ENCODE assay signal across 11 mouse cellular contexts in the genomic region with DNA sequence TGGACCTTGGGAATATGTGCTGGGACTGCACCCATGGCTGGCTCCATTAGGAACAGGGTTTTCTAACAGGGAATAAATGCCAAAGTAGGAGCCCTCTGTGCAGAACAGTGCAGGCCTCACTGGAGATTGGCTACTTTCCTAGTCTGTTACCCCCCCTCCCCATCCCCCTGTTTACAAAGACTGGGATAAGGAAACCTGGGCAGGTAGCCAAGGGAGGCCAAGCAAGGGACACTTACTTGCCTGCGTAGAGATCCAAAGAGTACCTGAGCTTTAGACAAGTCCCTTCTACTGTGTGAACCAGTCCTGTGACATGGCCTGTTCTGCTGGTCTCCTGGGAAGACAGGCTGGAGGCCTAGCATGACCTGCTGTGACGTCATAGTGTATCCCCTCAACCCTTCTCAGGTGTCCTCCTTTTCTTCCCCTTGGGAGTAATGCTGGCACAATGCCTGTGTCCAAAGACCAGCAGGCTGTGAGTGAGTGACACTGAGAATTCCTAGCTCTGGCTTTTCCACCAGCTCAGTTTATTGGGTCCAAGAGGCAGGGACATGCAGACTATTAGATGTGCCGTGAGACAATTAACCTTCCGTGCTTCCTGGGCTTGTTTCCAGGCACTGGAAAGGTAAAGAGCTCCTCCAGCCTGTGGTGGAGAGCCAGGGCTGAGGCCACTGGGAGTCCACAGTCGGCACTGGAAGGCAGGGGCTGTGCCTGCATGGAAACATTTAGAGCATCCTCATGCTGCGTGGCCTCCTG. TPM values are rescaled to one million over a fixed set of nuclear protein-coding genes. Genes with fewer than 3 reads are reported as not detected.
DNase-seq lines count a peak whose midpoint lies in the region; ATAC-seq and TF ChIP-seq lines count a peak whose summit lies in the region.
"Had no signal": no experiment of that assay in that cellular context is flagged by ENCODE, and none has a peak within 500 bp of the region (broad histone marks: within the 10 kb centered on the region; RNA-seq: fewer than 3 reads in every experiment).

No protein-coding gene starts in this region.

- H3K36me3 ChIP-seq in forebrain, embryonic 14.5 days (ENCODE audit: control insufficient read depth, insufficient read depth, low read length): no peaks in the 10 kb centered on the region
- H3K36me3 ChIP-seq in forebrain, postnatal 0 days (ENCODE audit: insufficient read depth): no peaks in the 10 kb centered on the region
- H3K36me3 ChIP-seq in limb, embryonic 12.5 days: no peaks in the 10 kb centered on the region
- H3K36me3 ChIP-seq in limb, embryonic 10.5 days: no peaks in the 10 kb centered on the region
- H3K36me3 ChIP-seq in embryonic facial prominence, embryonic 13.5 days: no peaks in the 10 kb centered on the region
- no peaks in the 10 kb centered on the region for H3K36me3 ChIP-seq in forebrain, embryonic 12.5 days (replicated peaks)

- peak; percentile 68 for DNase-seq in forebrain, embryonic 14.5 days (ENCODE audit: low spot score)
- no peak for DNase-seq in forebrain, postnatal 0 days
- DNase-seq in limb, embryonic 10.5 days (ENCODE audit: low spot score): no peak
- DNase-seq in kidney, postnatal 36 days: peak; percentile 17 to 60
- DNase-seq in cerebellum, postnatal 25 days: no peak
- DNase-seq: thymus, postnatal 36 days had no signal

- H3K4me2 ChIP-seq in forebrain, embryonic 14.5 days (ENCODE audit: low read length): no peak overlapping the region
- H3K4me2 ChIP-seq in forebrain, postnatal 0 days (ENCODE audit: low read depth): no peak overlapping the region
- no peak overlapping the region for H3K4me2 ChIP-seq in limb, embryonic 12.5 days
- no peak overlapping the region for H3K4me2 ChIP-seq in embryonic facial prominence, embryonic 13.5 days
- no peak overlapping the region for H3K4me2 ChIP-seq in forebrain, embryonic 12.5 days

- H3K4me3 ChIP-seq in forebrain, embryonic 14.5 days (ENCODE audit: low read depth, low read length): no peak overlapping the region
- H3K4me3 ChIP-seq in forebrain, postnatal 0 days (ENCODE audit: low read depth, low read length): no peak overlapping the region
- no peak overlapping the region for H3K4me3 ChIP-seq in limb, embryonic 12.5 days (replicated peaks)
- no peak overlapping the region for H3K4me3 ChIP-seq in limb, embryonic 10.5 days
- H3K4me3 ChIP-seq in embryonic facial prominence, embryonic 13.5 days: no peak overlapping the region
- H3K4me3 ChIP-seq in forebrain, embryonic 12.5 days (replicated peaks): no peak overlapping the region

- H3K9ac ChIP-seq in forebrain, embryonic 14.5 days (ENCODE audit: low read length): no peak overlapping the region
- H3K9ac ChIP-seq in forebrain, postnatal 0 days: no peak overlapping the region
- H3K9ac ChIP-seq in limb, embryonic 12.5 days (replicated peaks): no peak overlapping the region
- 0 out of 2 replicates have a peak overlapping the region, but pooled peaks have one; percentile 37 for H3K9ac ChIP-seq in embryonic facial prominence, embryonic 13.5 days
- no peak overlapping the region for H3K9ac ChIP-seq in forebrain, embryonic 12.5 days
- H3K9ac ChIP-seq: liver, embryonic 14.5 days had no signal

- no peaks in the 10 kb centered on the region for H3K27me3 ChIP-seq in forebrain, embryonic 14.5 days (replicated peaks; ENCODE audit: control insufficient read depth, insufficient read depth, low read length)
- no peaks in the 10 kb centered on the region for H3K27me3 ChIP-seq in forebrain, postnatal 0 days (ENCODE audit: insufficient read depth, low read length)
- no peaks in the 10 kb centered on the region for H3K27me3 ChIP-seq in limb, embryonic 12.5 days
- H3K27me3 ChIP-seq in limb, embryonic 10.5 days (ENCODE audit: low read depth, poor library complexity, severe bottlenecking): no peaks in the 10 kb centered on the region
- no peaks in the 10 kb centered on the region for H3K27me3 ChIP-seq in embryonic facial prominence, embryonic 13.5 days
- no peaks in the 10 kb centered on the region for H3K27me3 ChIP-seq in forebrain, embryonic 12.5 days

- H3K9me3 ChIP-seq in forebrain, embryonic 14.5 days (replicated peaks; ENCODE audit: control insufficient read depth, low read length): 0 out of 2 replicates have a peak, but pooled peaks cover 3% of the 10 kb centered on the region
- H3K9me3 ChIP-seq in forebrain, postnatal 0 days (ENCODE audit: low read length): no peaks in the 10 kb centered on the region
- no peaks in the 10 kb centered on the region; the same call in 1 of the 2 replicates for H3K9me3 ChIP-seq in limb, embryonic 12.5 days
- H3K9me3 ChIP-seq in limb, embryonic 10.5 days (replicated peaks): no peaks in the 10 kb centered on the region
- H3K9me3 ChIP-seq in embryonic facial prominence, embryonic 13.5 days: no peaks in the 10 kb centered on the region
- no peaks in the 10 kb centered on the region for H3K9me3 ChIP-seq in forebrain, embryonic 12.5 days

- no peaks in the 10 kb centered on the region for H3K4me1 ChIP-seq in forebrain, embryonic 14.5 days (ENCODE audit: control insufficient read depth, insufficient read depth, low read length)
- no peaks in the 10 kb centered on the region for H3K4me1 ChIP-seq in forebrain, postnatal 0 days (ENCODE audit: insufficient read depth)
- H3K4me1 ChIP-seq in limb, embryonic 12.5 days (replicated peaks): peaks cover 12% of the 10 kb centered on the region; the same call in 1 of the 2 replicates
- peaks cover 9% of the 10 kb centered on the region for H3K4me1 ChIP-seq in limb, embryonic 10.5 days
- peaks cover 14% of the 10 kb centered on the region; the same call in 1 of the 2 replicates for H3K4me1 ChIP-seq in embryonic facial prominence, embryonic 13.5 days
- no peaks in the 10 kb centered on the region for H3K4me1 ChIP-seq in forebrain, embryonic 12.5 days

- no peak for TF ChIP-seq CTCF in forebrain, postnatal 0 days (IDR thresholded peaks at IDR 0.05; ENCODE audit: low read depth)

- 55% methylated on average over 6 of the region's 6 CpGs for WGBS in forebrain, embryonic 14.5 days
- WGBS in forebrain, postnatal 0 days: 60% methylated on average over 6 of the region's 6 CpGs
- WGBS in limb, embryonic 12.5 days: 71% methylated on average over 6 of the region's 6 CpGs
- WGBS in limb, embryonic 10.5 days: 85% methylated on average over 6 of the region's 6 CpGs
- 74% methylated on average over 6 of the region's 6 CpGs for WGBS in embryonic facial prominence, embryonic 13.5 days
- 86% methylated on average over 6 of the region's 6 CpGs for WGBS in forebrain, embryonic 12.5 days

- no peak overlapping the region for H3K27ac ChIP-seq in forebrain, embryonic 14.5 days (ENCODE audit: low read depth, low read length)
- no peak overlapping the region for H3K27ac ChIP-seq in forebrain, postnatal 0 days (ENCODE audit: low read depth, low read length)
- H3K27ac ChIP-seq in limb, embryonic 12.5 days: no peak overlapping the region
- no peak overlapping the region for H3K27ac ChIP-seq in limb, embryonic 10.5 days
- no peak overlapping the region for H3K27ac ChIP-seq in embryonic facial prominence, embryonic 13.5 days
- no peak overlapping the region for H3K27ac ChIP-seq in forebrain, embryonic 12.5 days
- H3K27ac ChIP-seq: liver, embryonic 14.5 days had no signal

- ATAC-seq in forebrain, embryonic 14.5 days: peak; percentile 34; the same call in 1 of the 2 replicates
- ATAC-seq in forebrain, postnatal 0 days: no peak
- ATAC-seq in limb, embryonic 12.5 days (ENCODE audit: insufficient number of reproducible peaks, insufficient read depth, low FRiP score, low TSS enrichment, low read depth): peak; percentile 10; the same call in 1 of the 2 replicates
- ATAC-seq in embryonic facial prominence, embryonic 13.5 days (ENCODE audit: insufficient number of reproducible peaks, insufficient read depth, low FRiP score, low TSS enrichment, low read depth): peak; percentile 52
- ATAC-seq in forebrain, embryonic 12.5 days (ENCODE audit: low FRiP score): no peak

RNA-seq across cellular contexts. Expression of a gene that starts 37.5 kb away (rescaled TPM):
- polyA plus RNA-seq in forebrain, embryonic 14.5 days (2014; fragmentation: Nextera tagmentation; extraction: Ambion mirVana): 31.3 and 34.4 TPM in 2 replicates
- 28.6 and 29.7 TPM in 2 replicates for total RNA-seq in forebrain, postnatal 0 days (2014; rRNA removed)
- polyA plus RNA-seq in forebrain, postnatal 0 days (2015; fragmentation: Nextera tagmentation; extraction: Ambion mirVana): 21.7 and 22.9 TPM in 2 replicates
- polyA plus RNA-seq in limb, embryonic 12.5 days (2016; fragmentation: Nextera tagmentation; extraction: Ambion mirVana): 37.5 and 38.5 TPM in 2 replicates
- 32.2 and 34.6 TPM in 2 replicates for polyA plus RNA-seq in limb, embryonic 10.5 days (2016; fragmentation: Nextera tagmentation; extraction: Ambion mirVana)
- 40.9 and 41.0 TPM in 2 replicates for polyA plus RNA-seq in embryonic facial prominence, embryonic 13.5 days (2015; fragmentation: Nextera tagmentation; extraction: Ambion mirVana)
- polyA plus RNA-seq in forebrain, embryonic 12.5 days (2016; fragmentation: Nextera tagmentation; extraction: Ambion mirVana): 28.7 and 32.7 TPM in 2 replicates

RNA-seq across cellular contexts. Expression of a gene that starts 58.2 kb away (rescaled TPM):
- polyA plus RNA-seq in forebrain, embryonic 14.5 days (2014; fragmentation: Nextera tagmentation; extraction: Ambion mirVana): 0.44 and 0.70 TPM in 2 replicates
- total RNA-seq in forebrain, postnatal 0 days (2014; rRNA removed): 0.31 and 0.71 TPM in 2 replicates
- polyA plus RNA-seq in forebrain, postnatal 0 days (2015; fragmentation: Nextera tagmentation; extraction: Ambion mirVana): 0.54 and 0.71 TPM in 2 replicates
- 64.2 and 72.0 TPM in 2 replicates for polyA plus RNA-seq in limb, embryonic 12.5 days (2016; fragmentation: Nextera tagmentation; extraction: Ambion mirVana)
- 32.2 and 42.0 TPM in 2 replicates for polyA plus RNA-seq in limb, embryonic 10.5 days (2016; fragmentation: Nextera tagmentation; extraction: Ambion mirVana)
- 31.7 and 41.1 TPM in 2 replicates for polyA plus RNA-seq in embryonic facial prominence, embryonic 13.5 days (2015; fragmentation: Nextera tagmentation; extraction: Ambion mirVana)
- 9.8 and 19.6 TPM in 2 replicates for polyA plus RNA-seq in forebrain, embryonic 12.5 days (2016; fragmentation: Nextera tagmentation; extraction: Ambion mirVana)
- total RNA-seq: granulocyte monocyte progenitor cell, adult 5-6 weeks had no signal

Comparison
In these comparisons a context has a peak if more than half of its experiments do, and no peak if none do; other contexts are left out.
1. ATAC-seq: peak in forebrain, embryonic 14.5 days (single experiment), limb, embryonic 12.5 days (single experiment) and embryonic facial prominence, embryonic 13.5 days (single experiment); none in forebrain, postnatal 0 days (single experiment) and forebrain, embryonic 12.5 days (single experiment).
2. DNase-seq: peak in forebrain, embryonic 14.5 days (single experiment) and kidney, postnatal 36 days (2 of 2); none in forebrain, postnatal 0 days (single experiment), limb, embryonic 10.5 days (single experiment) and cerebellum, postnatal 25 days (0 of 2).